Mouse (Mus musculus) adrenal gland (tissue): ENCODE data around the gene Eno1.
"Not testable (repeated sequence)": the region's sequence is repeated elsewhere in the genome, so short reads cannot be mapped to it uniquely, and the experiment has no call there.

Source experiments
- intact Hi-C: fragments of 180-260 bp; cut with DNase I; formaldehyde crosslinking; loops from one replicate; pipeline ENCODE4 v1.15.1; 2025

Gene Eno1

GRCm38 (mm10) chr4:150279336-150279735, 42.8 kb downstream of the Eno1 start:
- intact Hi-C loops = not testable (repeated sequence)

- intact Hi-C loops = no loop called here
Observed at GRCm38 (mm10) chr4:150280002-150280401, 43.5 kb downstream of the Eno1 start.

- intact Hi-C loops = no loop called here
Observed at GRCm38 (mm10) chr4:150280459-150280858, 43.9 kb downstream of the Eno1 start.

GRCm38 (mm10) chr4:150281018-150281761, 44.7 kb downstream of the Eno1 start, which contains the start of gene Rere:
Gene Rere, plus strand, starts transcription at chr4:150281646.
- intact Hi-C loops = no loop called here

- intact Hi-C loops = no loop called here
Observed at GRCm38 (mm10) chr4:150281891-150282630, 45.5 kb downstream of the Eno1 start.

GRCm38 (mm10) chr4:150282631-150283334, 46.3 kb downstream of the Eno1 start:
- intact Hi-C loops = no loop called here

GRCm38 (mm10) chr4:150283335-150283638, 46.8 kb downstream of the Eno1 start:
- intact Hi-C loops = no loop called here

- intact Hi-C loops = no loop called here
Observed at GRCm38 (mm10) chr4:150283993-150284392, 47.5 kb downstream of the Eno1 start.

- intact Hi-C loops = no loop called here
Observed at GRCm38 (mm10) chr4:150286980-150287379, 50.5 kb downstream of the Eno1 start.

GRCm38 (mm10) chr4:150287463-150287862, 50.9 kb downstream of the Eno1 start:
- intact Hi-C loops = not testable (repeated sequence)

GRCm38 (mm10) chr4:150291900-150292299, 55.4 kb downstream of the Eno1 start:
- intact Hi-C loops = no loop called here

GRCm38 (mm10) chr4:150294870-150295269, 58.3 kb downstream of the Eno1 start:
- intact Hi-C loops = no loop called here

GRCm38 (mm10) chr4:150295966-150296365, 59.4 kb downstream of the Eno1 start:
- intact Hi-C loops = no loop called here
